Mouse (Mus musculus) ES-Bruce4 (cell line): Measurements from ENCODE around the gene Henmt1. TPM values are rescaled to one million over a fixed set of nuclear protein-coding genes. Genes with fewer than 3 reads are reported as not detected.

Experiments
- H3K27ac ChIP-seq: 2 replicates; pipeline ENCODE4 v1.5.1; 2012; ENCODE audit warnings: low read length, inconsistent platforms; ENCODE audit not compliant: insufficient read depth
- H3K27me3 ChIP-seq: 2 replicates; pipeline ENCODE4 v1.6.1; 2012; ENCODE audit warnings: mild to moderate bottlenecking, low read length, inconsistent platforms; ENCODE audit not compliant: control insufficient read depth, poor library complexity, insufficient read depth, severe bottlenecking
- H3K36me3 ChIP-seq: 2 replicates; pipeline ENCODE4 v1.6.1; 2012; ENCODE audit warnings: inconsistent platforms, mild to moderate bottlenecking, low read length, moderate library complexity; ENCODE audit not compliant: control insufficient read depth, poor library complexity, insufficient read depth, severe bottlenecking
- H3K4me1 ChIP-seq: one replicate; pipeline ENCODE4 v1.8.1; 2011; ENCODE audit warnings: low read length; ENCODE audit not compliant: control insufficient read depth, insufficient read depth
- H3K4me3 ChIP-seq: 2 replicates; pipeline ENCODE4 v1.5.1; 2011; ENCODE audit warnings: low read depth, mild to moderate bottlenecking, low read length
- H3K9ac ChIP-seq: 2 replicates; pipeline ENCODE4 v1.6.1; 2012; ENCODE audit warnings: low read depth, mild to moderate bottlenecking, inconsistent platforms; ENCODE audit not compliant: poor library complexity, severe bottlenecking
- H3K9me3 ChIP-seq: replicated peaks from 2 replicates; pipeline ENCODE4 v1.6.1; 2012; ENCODE audit warnings: mild to moderate bottlenecking, low read length, inconsistent platforms; ENCODE audit not compliant: control insufficient read depth, poor library complexity, insufficient read depth, severe bottlenecking
- CTCF ChIP-seq: IDR thresholded peaks from one replicate; pipeline ENCODE4 v1.8.1; 2011; ENCODE audit warnings: low read depth, low read length
- EP300 ChIP-seq: IDR thresholded peaks from 2 replicates; pipeline ENCODE4 v1.6.1; 2011; ENCODE audit warnings: low read depth, low read length; ENCODE audit not compliant: insufficient read depth
- POLR2A ChIP-seq: IDR thresholded peaks from one replicate; pipeline ENCODE4 v1.8.1; 2011; ENCODE audit warnings: low read length; ENCODE audit not compliant: insufficient read depth
- polyA plus RNA-seq: library from polyadenylated mRNA; stranded (reverse); fragments of >200 nt; gene quantifications from 2 replicates; pipeline ENCODE4 v1.2.4, GENCODE M21; 2011; ENCODE audit warnings: low read depth; ENCODE audit not compliant: missing spikeins, insufficient read depth, insufficient read length

The Henmt1 gene
- polyA plus RNA-seq, 1 experiment: 0.43 TPM

DNA sequence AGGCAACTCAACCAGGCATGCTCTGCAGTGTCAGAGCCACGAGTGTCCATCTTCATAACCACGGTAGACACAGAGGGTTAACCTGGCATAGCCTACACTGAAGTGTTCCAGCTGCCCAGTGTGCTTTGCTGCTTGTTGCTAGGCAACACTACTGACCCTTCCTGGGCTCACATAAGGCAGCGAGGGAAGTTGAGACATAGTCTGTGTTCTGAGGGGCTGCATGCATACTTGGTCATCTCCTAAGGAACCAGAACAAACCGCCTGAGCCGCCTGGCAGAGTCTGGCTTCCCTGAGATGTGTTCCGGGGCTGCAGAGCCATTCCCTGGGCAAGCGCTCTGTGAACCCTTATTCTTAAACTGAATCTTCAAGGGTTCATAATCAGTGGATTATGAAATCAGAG, 21.6 kb downstream of the Henmt1 start:
- no peak overlapping the region for H3K9ac ChIP-seq
- TF ChIP-seq CTCF: no peak
- TF ChIP-seq POLR2A: no peak
- no peak for TF ChIP-seq EP300
- H3K27ac ChIP-seq: no peak overlapping the region
- no peaks in the 10 kb centered on the region for H3K9me3 ChIP-seq
- no peaks in the 10 kb centered on the region for H3K27me3 ChIP-seq
- 0 out of 2 replicates have a peak overlapping the region, but pooled peaks have one; percentile 2 for H3K4me3 ChIP-seq
- no peaks in the 10 kb centered on the region for H3K36me3 ChIP-seq
- H3K4me1 ChIP-seq: no peaks in the 10 kb centered on the region

DNA sequence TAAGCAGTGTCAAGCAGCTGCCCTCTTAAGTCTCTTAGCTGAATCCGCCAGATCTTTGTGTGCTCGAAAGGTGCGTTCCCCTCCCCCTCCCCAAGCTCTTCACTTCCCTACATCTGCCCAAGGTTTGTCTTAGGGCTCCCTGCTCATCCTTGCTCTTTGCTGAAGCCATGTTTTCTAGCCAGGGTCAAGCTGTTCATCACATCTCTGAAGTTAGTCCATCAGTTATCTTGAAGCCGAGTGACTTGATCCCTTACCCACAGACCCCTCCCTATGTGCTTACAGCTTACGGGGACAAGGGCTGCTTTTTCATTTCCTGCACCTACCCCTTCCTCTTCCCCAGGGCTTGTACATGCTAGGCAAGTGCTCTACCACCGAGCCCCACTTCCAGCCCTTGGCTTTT, 22.0 kb downstream of the Henmt1 start:
- no peak overlapping the region for H3K9ac ChIP-seq
- no peak for TF ChIP-seq CTCF
- H3K4me1 ChIP-seq: no peaks in the 10 kb centered on the region
- no peaks in the 10 kb centered on the region for H3K9me3 ChIP-seq
- no peaks in the 10 kb centered on the region for H3K36me3 ChIP-seq
- H3K4me3 ChIP-seq: no peak overlapping the region
- no peak overlapping the region for H3K27ac ChIP-seq
- no peaks in the 10 kb centered on the region for H3K27me3 ChIP-seq

DNA sequence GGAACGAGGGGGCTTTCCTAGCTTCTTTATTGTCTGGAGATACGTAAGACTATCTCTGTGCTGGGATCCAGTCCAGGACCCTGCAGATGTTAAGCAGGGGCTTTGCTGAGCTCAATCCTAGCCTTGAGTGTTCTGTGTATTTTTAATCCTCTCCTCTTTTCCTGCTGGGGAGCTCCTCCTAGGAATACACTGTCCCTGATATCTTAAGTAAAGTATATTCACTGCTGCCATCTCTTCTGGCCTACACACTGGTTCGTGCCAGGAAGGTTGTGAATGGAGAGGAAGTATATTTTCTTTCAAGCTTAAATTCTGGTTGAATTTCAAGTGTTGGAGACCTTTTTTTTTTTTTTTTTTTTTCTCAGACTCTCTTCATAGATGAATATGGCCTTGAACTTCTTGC, 23.6 kb downstream of the Henmt1 start:
- Histone ChIP-seq H3K4me1 (no peaks in the 10 kb centered on the region), H3K27me3 (no peaks in the 10 kb centered on the region), H3K9ac (no peak overlapping the region), H3K9me3 (no peaks in the 10 kb centered on the region), H3K4me3 (no peak overlapping the region), H3K36me3 (no peaks in the 10 kb centered on the region), H3K27ac (no peak overlapping the region)
- TF ChIP-seq CTCF (no peak), EP300 (no peak), POLR2A (no peak)

DNA sequence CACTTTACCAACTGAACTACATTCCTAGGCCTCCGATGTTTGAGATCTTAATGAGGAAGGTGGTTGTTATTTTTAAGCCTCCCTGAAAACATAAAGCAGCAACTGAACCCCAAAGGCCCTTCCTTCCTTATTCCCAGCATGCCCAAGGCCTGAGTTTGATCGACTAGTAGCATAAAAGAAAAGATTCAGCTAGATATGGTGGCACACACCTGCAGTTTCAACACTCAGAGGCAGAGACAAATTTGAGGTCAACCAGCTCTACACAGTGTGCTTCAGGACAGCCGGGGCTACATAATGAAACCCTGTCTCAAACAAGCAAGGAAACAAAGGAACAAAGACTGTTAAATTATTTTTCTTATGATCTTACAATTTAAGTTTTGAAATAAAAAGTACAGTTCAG, 24.1 kb downstream of the Henmt1 start:
- no peaks in the 10 kb centered on the region for H3K27me3 ChIP-seq
- H3K27ac ChIP-seq: no peak overlapping the region
- TF ChIP-seq POLR2A (no peak), CTCF (no peak), EP300 (no peak)
- H3K4me1 ChIP-seq: no peaks in the 10 kb centered on the region
- no peaks in the 10 kb centered on the region for H3K36me3 ChIP-seq
- no peak overlapping the region for H3K4me3 ChIP-seq
- no peaks in the 10 kb centered on the region for H3K9me3 ChIP-seq
- no peak overlapping the region for H3K9ac ChIP-seq

DNA sequence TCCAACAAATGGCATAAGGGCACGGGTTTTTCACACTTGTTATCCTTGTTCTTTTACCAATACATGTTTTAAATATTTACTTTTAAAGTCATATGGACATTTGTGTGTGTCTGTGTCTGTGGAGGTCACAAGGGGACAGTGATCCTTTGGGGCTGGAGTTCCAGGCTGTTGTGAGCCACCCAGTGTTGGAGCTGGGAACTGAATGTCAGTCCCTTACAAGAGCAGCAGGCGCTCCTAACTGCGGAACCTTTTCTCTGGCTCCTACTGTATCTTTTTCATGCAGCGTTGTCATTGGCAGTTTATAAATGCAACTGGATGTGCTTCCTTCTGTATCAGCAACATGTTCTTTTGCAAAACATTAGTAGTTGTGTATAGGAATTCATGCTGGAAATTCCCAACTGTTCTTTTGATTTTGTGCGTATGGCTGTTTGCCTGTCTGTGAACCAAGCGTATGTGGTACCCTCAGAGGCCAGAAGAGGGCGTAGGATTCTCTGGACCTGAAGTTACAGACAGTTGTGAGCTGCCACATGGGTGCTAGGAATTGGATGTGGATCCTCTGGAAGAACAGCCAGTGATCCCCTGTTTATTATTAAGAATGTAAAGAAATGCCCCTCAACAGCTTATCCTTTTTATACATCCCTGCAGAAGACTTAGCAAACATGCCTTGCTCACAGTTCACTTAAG, 24.8 kb downstream of the Henmt1 start:
- Histone ChIP-seq H3K9ac (no peak overlapping the region), H3K27ac (no peak overlapping the region), H3K4me1 (no peaks in the 10 kb centered on the region), H3K27me3 (no peaks in the 10 kb centered on the region), H3K4me3 (no peak overlapping the region), H3K36me3 (no peaks in the 10 kb centered on the region), H3K9me3 (no peaks in the 10 kb centered on the region)
- TF ChIP-seq CTCF (peak; percentile 45), EP300 (no peak)

DNA sequence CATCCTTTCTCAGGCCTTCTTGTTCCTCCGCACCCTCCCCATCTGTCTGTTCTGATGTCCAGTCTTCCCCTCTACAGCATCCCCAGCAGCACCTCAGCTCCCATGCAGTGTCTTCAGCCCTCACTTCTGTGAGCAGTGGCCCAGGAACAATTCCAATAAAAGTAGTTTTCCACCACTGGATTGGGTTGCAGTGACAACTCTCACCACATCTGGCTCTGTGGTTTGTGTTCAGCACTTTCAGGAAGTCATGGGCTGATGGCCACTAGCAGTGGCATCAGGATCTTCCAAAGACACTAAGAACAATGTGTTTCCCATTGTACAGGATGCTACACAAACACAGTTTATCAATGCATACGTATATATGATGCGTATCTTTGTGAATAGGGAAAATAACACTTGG, 26.4 kb downstream of the Henmt1 start:
- Histone ChIP-seq H3K36me3 (no peaks in the 10 kb centered on the region), H3K27me3 (no peaks in the 10 kb centered on the region), H3K4me1 (no peaks in the 10 kb centered on the region), H3K9ac (no peak overlapping the region), H3K27ac (no peak overlapping the region), H3K9me3 (no peaks in the 10 kb centered on the region), H3K4me3 (no peak overlapping the region)
- TF ChIP-seq EP300 (no peak), CTCF (no peak), POLR2A (no peak)
